Mouse (Mus musculus): ENCODE measurements at regions not wholly inside any gene's neighbourhood (a gene's known extent, or its start where the extent isn't known, plus 50 kb on each side); places are given as distances from the start of the nearest gene placed in this dataset.

DNA sequence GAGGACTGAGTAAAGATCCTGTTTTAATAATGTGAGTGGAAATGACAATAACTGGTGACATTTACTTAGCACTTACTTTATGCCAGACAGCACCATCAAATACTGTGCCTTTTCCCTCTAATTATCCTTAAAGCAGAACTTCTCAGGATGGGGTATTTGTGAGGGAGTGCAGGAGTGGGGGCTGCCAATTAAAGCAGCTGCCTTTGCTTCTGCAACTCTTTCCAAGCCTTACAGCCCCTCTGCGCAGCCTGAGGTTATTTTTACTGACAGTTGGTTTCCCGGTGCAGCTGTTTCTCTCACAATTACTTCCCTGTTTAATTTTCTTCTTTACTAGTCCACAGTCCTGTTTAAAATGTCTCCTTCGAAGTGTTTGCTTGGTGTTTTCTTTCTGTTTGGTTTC is 76.3 kb upstream of the Pbdc1 start:
- 0 out of 4 replicates have a peak overlapping the region, but pooled peaks of 1 of the 2 experiments have one; percentile 4 for H3K4me3 ChIP-seq (ENCODE audit: control insufficient read depth in 1 of 2, insufficient read depth in 1 of 2, low read depth in 2 of 2, low read length in 2 of 2)
- no peaks in the 10 kb centered on the region for H3K36me3 ChIP-seq (ENCODE audit: control insufficient read depth in 1 of 2, insufficient read depth in 2 of 2, low read length in 2 of 2)
- no peaks in the 10 kb centered on the region for H3K27me3 ChIP-seq (ENCODE audit: control insufficient read depth in 1 of 2, insufficient read depth in 2 of 2, low read length in 2 of 2)
- no peaks in the 10 kb centered on the region for H3K79me2 ChIP-seq (ENCODE audit: control insufficient read depth, insufficient read depth, low read length, poor library complexity)
- no peak for DNase-seq (ENCODE audit: low read depth, low spot score)
- H3K9ac ChIP-seq (ENCODE audit: control insufficient read depth, low read depth, low read length, poor library complexity, severe bottlenecking), result no peak overlapping the region
- no peak overlapping the region for H3K27ac ChIP-seq (ENCODE audit: control insufficient read depth, low read depth, low read length)
- no peaks in the 10 kb centered on the region for H3K9me3 ChIP-seq (replicated peaks; ENCODE audit: insufficient read depth, low read length)
- peaks cover 0 to 5% of the 10 kb centered on the region in 2 experiments; a peak in 1 of 4 replicates for H3K4me1 ChIP-seq (ENCODE audit: control insufficient read depth in 1 of 2, insufficient read depth in 2 of 2, low read length in 2 of 2)
- no peak for TF ChIP-seq UBTF (IDR thresholded peaks at IDR 0.05; ENCODE audit: borderline replicate concordance, insufficient read depth, low read depth, low read length)
- no peak for TF ChIP-seq ZNF384 (IDR thresholded peaks at IDR 0.05; ENCODE audit: low read depth, low read length)
- TF ChIP-seq E2F4 (IDR thresholded peaks at IDR 0.05; ENCODE audit: borderline replicate concordance, low read depth, low read length), result no peak
- TF ChIP-seq MAZ (IDR thresholded peaks at IDR 0.05; ENCODE audit: low read depth, low read length), result no peak
- TF ChIP-seq CTCF (IDR thresholded peaks at IDR 0.05 in 2 of 3, conservative IDR thresholded peaks at IDR 0.05 in 1 of 3; ENCODE audit: control insufficient read depth in 1 of 3, insufficient read depth in 1 of 3, low read depth in 2 of 3, low read length in 3 of 3, poor library complexity in 1 of 3, severe bottlenecking in 1 of 3), result no peak
- no peak for TF ChIP-seq POLR2A (IDR thresholded peaks at IDR 0.05; ENCODE audit: control insufficient read depth in 1 of 2, insufficient read depth in 1 of 2, low read depth in 1 of 2, low read length in 2 of 2, poor library complexity in 1 of 2)
- no peak for TF ChIP-seq MYC (IDR thresholded peaks at IDR 0.05; ENCODE audit: low read depth, low read length)
- TF ChIP-seq ZKSCAN1 (IDR thresholded peaks at IDR 0.05; ENCODE audit: low read depth, low read length), result no peak
- TF ChIP-seq USF2 (IDR thresholded peaks at IDR 0.05; ENCODE audit: borderline replicate concordance in 1 of 2, insufficient read depth in 1 of 2, low read depth in 1 of 2, low read length in 2 of 2), result no peak
- no peak for TF ChIP-seq NRF1 (IDR thresholded peaks at IDR 0.05; ENCODE audit: insufficient read depth, low read depth, low read length, poor library complexity, severe bottlenecking)
- no peak for TF ChIP-seq MAFK (IDR thresholded peaks at IDR 0.05; ENCODE audit: borderline replicate concordance, low read depth, low read length)
- no peak for TF ChIP-seq POLR2AphosphoS2 (IDR thresholded peaks at IDR 0.05; ENCODE audit: low read length)
- TF ChIP-seq NELFE (IDR thresholded peaks at IDR 0.05; ENCODE audit: low read depth, low read length), result no peak
- no peak for TF ChIP-seq JUND (IDR thresholded peaks at IDR 0.05; ENCODE audit: low read depth, low read length)

DNA sequence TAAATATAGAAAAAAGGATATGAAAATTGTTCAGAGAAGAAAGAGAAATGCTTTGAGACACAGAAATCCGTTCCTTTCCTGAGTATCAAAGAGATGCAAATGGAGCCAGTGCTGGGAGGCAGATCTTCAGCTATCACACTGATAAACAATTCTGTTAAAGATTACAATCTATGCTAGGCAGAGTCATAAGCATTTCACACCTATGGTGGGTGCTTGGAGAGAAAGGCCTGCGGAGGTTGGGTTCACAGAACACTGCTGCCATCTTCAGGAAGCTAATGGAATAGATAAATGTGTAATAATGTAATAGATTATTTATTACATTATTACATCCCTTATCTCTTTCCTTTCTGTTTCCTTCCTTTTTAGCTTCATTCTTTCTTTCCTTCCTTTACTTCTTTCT is 73.1 kb upstream of the Pbdc1 start:
- Histone ChIP-seq H3K36me3 (ENCODE audit: control insufficient read depth in 1 of 2, insufficient read depth in 2 of 2, low read length in 2 of 2) (no peaks in the 10 kb centered on the region), H3K9ac (ENCODE audit: control insufficient read depth, low read depth, low read length, poor library complexity, severe bottlenecking) (no peak overlapping the region), H3K9me3 (replicated peaks; ENCODE audit: insufficient read depth, low read length) (no peaks in the 10 kb centered on the region), H3K4me1 (ENCODE audit: control insufficient read depth in 1 of 2, insufficient read depth in 2 of 2, low read length in 2 of 2) (peaks cover 0 to 5% of the 10 kb centered on the region in 2 experiments; a peak in 1 of 4 replicates), H3K27ac (ENCODE audit: control insufficient read depth, low read depth, low read length) (no peak overlapping the region), H3K79me2 (ENCODE audit: control insufficient read depth, insufficient read depth, low read length, poor library complexity) (no peaks in the 10 kb centered on the region), H3K4me3 (ENCODE audit: control insufficient read depth in 1 of 2, insufficient read depth in 1 of 2, low read depth in 2 of 2, low read length in 2 of 2) (no peak overlapping the region), H3K27me3 (ENCODE audit: control insufficient read depth in 1 of 2, insufficient read depth in 2 of 2, low read length in 2 of 2) (no peaks in the 10 kb centered on the region)
- DNase-seq (ENCODE audit: low read depth, low spot score), result peak; percentile 35
- TF ChIP-seq UBTF (IDR thresholded peaks at IDR 0.05; ENCODE audit: borderline replicate concordance, insufficient read depth, low read depth, low read length) (no peak), TCF12 (IDR thresholded peaks at IDR 0.05; ENCODE audit: low read depth, low read length) (no peak), TBP (IDR thresholded peaks at IDR 0.05; ENCODE audit: low read depth, low read length) (no peak), SIN3A (IDR thresholded peaks at IDR 0.05; ENCODE audit: low read length) (no peak), ZC3H11A (IDR thresholded peaks at IDR 0.05; ENCODE audit: low read depth, low read length) (peak; percentile 61), MXI1 (IDR thresholded peaks at IDR 0.05; ENCODE audit: low read depth, low read length) (no peak), MEF2A (IDR thresholded peaks at IDR 0.05; ENCODE audit: extremely low read depth, insufficient replicate concordance, low read depth, low read length, poor library complexity, severe bottlenecking) (no peak), GABPA (IDR thresholded peaks at IDR 0.05; ENCODE audit: low read depth, low read length) (no peak), JUND (IDR thresholded peaks at IDR 0.05; ENCODE audit: low read depth, low read length) (no peak), HCFC1 (IDR thresholded peaks at IDR 0.05; ENCODE audit: low read depth, low read length) (no peak), CHD1 (IDR thresholded peaks at IDR 0.05; ENCODE audit: low read depth, low read length) (no peak), ZMIZ1 (IDR thresholded peaks at IDR 0.05; ENCODE audit: low read depth, low read length) (no peak), RAD21 (IDR thresholded peaks at IDR 0.05; ENCODE audit: low read depth, low read length) (peak; percentile 84), CTCF (IDR thresholded peaks at IDR 0.05 in 2 of 3, conservative IDR thresholded peaks at IDR 0.05 in 1 of 3; ENCODE audit: control insufficient read depth in 1 of 3, insufficient read depth in 1 of 3, low read depth in 2 of 3, low read length in 3 of 3, poor library complexity in 1 of 3, severe bottlenecking in 1 of 3) (peak; percentile 39 to 65 (median 43)), TAL1 (IDR thresholded peaks at IDR 0.05; ENCODE audit: low read length) (no peak), BHLHE40 (IDR thresholded peaks at IDR 0.05; ENCODE audit: borderline replicate concordance, low read depth, low read length) (no peak), MAFK (IDR thresholded peaks at IDR 0.05; ENCODE audit: borderline replicate concordance, low read depth, low read length) (no peak), SMC3 (IDR thresholded peaks at IDR 0.05; ENCODE audit: low read depth, low read length) (peak; percentile 56), GATA1 (IDR thresholded peaks at IDR 0.05; ENCODE audit: low read depth, low read length) (no peak; the same call in 1 of the 2 replicates), RCOR1 (IDR thresholded peaks at IDR 0.05; ENCODE audit: low read depth, low read length) (no peak), ETS1 (IDR thresholded peaks at IDR 0.05; ENCODE audit: low read depth, low read length) (no peak), MYC (IDR thresholded peaks at IDR 0.05; ENCODE audit: low read depth, low read length) (no peak)

Measured in MEL (cell line).